Mouse (Mus musculus) colon, adult 2 months (tissue): ENCODE measurements around the gene Pknox1. TPM values are rescaled to one million over a fixed set of nuclear protein-coding genes. Genes with fewer than 3 reads are reported as not detected.

Experiments
- polyA plus RNA-seq: library from polyadenylated mRNA; depleted of rRNA; stranded (reverse); fragments of >200 nt; gene quantifications from 2 replicates; pipeline ENCODE4 v1.2.3, GENCODE M21; 2012; rRNA removed

Gene Pknox1
- polyA plus RNA-seq = 19.6 and 22.8 TPM in 2 replicates

DNA sequence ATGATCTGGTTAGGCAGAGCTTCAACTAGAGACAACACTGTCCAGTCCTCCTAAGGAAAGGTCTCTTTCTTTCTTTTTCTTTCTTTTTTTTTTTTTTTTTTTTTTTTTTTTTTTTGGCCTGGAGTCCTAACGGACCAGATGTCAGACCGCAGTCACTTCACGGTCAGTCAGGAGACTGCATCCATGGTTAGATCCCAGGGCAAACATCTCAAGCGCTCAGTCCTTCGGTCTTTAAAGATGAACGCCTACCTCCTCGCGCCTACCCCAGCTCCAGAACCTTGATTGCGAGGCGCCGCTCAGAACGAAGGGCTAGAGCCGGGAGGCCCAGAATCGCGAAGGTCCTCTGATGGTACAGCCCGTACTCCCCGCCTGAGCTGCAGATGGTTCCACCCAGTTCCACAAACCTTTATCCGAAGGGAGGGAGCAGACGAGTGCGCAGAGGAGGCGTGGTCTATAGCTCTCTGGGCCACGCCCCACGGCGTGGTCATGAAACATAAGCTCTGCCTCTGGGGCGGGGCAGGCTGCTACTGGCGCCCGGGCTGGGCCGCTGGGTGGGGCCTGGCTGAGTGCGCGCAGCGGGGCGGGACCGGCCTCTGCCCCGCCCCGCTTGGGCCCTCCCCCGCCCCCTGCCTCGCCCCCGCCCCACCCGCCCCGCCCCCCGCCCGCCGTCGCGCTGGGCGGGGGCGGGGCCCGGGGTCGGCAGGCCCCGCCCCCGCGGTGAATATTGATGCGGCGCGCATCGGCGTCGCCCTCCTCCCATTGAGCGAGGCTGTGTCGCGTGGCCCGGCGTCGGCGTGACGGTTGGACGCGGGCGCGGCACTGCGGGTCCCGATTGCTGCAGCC is at the start of gene Pknox1:
Gene Pknox1, plus strand, starts transcription at position 720 of the 843 bp plus-strand sequence.

DNA sequence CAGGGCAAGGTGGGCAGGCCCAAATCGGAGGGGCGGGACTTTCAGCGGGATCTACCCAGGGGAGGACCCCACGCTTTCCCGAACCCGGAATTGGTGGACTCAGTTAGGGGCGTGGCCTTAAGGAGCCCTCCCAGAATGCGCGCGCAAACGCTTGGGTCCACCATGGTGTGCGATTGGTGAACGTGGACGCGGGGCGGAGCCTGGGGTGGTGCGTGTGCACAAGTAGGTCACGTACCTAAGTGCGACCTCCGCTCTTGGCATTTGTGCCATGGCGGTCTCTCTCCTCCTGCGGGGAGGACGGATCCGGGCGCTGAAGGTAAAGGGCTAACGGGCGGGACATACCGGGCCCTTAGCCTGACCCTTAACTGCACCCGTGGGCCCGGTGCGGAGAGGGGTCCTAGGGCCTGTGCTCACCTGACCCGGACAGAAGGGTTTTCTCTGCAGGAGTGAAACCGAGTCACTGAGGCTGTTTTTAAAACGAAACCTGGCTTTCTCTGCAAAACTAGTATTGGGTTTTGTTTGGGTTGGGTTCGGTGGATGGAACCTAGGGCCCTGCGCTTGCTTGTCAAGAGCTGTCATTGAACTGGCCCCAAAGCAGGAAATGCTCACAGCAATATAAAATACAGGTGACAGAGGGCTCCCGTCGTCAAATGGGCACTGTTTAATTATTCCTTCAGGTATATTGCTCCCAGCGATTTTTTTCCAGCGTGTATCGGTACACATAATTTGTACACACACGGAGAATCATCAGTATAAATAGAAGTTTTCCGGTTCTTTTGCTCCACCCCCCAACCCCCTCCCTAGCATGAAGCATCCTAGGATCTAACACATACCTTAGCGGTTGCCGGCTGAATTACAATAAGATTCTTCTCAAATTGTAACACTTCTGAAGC is 44.3 kb upstream of the Pknox1 start, which contains the start of the genes Wdr4 and Ndufv3:
Gene Wdr4, minus strand, starts transcription at position 35 of the 893 bp plus-strand sequence.
Gene Ndufv3, plus strand, starts transcription at position 170 of the 893 bp plus-strand sequence.

DNA sequence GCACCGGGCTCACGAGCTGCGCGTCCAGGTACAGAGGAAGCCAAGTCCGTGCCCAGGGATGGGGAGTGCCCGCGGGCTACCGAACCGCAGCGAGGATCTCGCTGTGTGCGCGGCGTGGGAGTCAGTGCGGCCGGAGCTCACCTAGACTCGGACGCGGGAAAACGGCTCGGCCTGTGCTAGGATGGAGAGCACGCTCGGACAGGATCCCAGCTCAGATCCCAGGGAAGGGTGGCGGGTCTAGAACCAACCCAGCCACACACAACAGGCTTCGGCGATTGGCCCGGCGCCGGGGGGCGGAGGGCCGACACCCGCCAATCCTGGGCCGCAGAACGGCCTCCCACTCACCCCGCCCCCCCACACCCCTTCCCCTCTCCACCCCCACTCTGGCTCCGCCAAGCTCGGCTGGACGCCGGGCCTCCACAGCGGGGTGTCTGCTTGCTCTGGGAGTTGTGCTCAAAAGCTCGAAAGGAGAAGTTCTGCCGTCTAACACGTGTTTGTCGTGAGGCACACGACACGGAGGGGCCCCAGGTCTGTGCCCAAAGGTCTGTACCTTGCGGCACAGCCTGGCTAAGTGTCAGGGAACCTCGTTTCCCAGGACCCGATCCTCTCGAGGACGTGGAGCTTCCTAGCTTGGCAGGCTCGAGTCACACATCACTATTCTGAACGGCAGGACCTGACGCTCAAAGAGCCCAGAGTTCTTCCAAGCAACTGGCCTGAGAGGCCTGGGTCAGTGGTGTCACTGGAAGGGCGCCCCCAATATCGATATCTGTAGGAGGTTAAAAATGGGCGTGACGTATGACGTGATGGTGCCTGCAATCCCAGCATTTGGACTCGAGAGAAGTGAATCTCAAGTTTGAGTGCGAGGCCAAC is 72.6 kb downstream of the Pknox1 start, which contains the start of gene Cbs:
Gene Cbs, minus strand, starts transcription at position 297 of the 870 bp plus-strand sequence.

Other genes starting within 250 kb of the Pknox1 start
- gene Pde9a, start 178.5 kb upstream of the Pknox1 start, polyA plus RNA-seq = 290 and 464 TPM in 2 replicates
- 28.3 and 31.3 TPM in 2 replicates for gene Wdr4, start 44.8 kb upstream of the Pknox1 start, polyA plus RNA-seq
- gene Ndufv3, start 44.6 kb upstream of the Pknox1 start, polyA plus RNA-seq = 171 and 172 TPM in 2 replicates
- gene Cbs, start 72.5 kb downstream of the Pknox1 start, polyA plus RNA-seq = 74.8 and 79.0 TPM in 2 replicates
- 26.5 and 30.8 TPM in 2 replicates for gene U2af1, start 94.2 kb downstream of the Pknox1 start, polyA plus RNA-seq
- gene Cryaa, start 113.1 kb downstream of the Pknox1 start, polyA plus RNA-seq = not detected in 2 replicates